Mouse (Mus musculus) adrenal gland, postnatal 0 days (tissue): Measurements from ENCODE around the gene Sncg. TPM values are rescaled to one million over a fixed set of nuclear protein-coding genes. Genes with fewer than 3 reads are reported as not detected.

Source experiments
- polyA plus RNA-seq: library from polyadenylated mRNA; unstranded; fragments of >200 nt; fragmentation: Nextera tagmentation; extraction: Ambion mirVana; gene quantifications from 2 replicates; pipeline ENCODE4 v1.2.1, GENCODE M21; 2015

Sncg gene
- polyA plus RNA-seq: 34.9 and 180 TPM in 2 replicates

DNA sequence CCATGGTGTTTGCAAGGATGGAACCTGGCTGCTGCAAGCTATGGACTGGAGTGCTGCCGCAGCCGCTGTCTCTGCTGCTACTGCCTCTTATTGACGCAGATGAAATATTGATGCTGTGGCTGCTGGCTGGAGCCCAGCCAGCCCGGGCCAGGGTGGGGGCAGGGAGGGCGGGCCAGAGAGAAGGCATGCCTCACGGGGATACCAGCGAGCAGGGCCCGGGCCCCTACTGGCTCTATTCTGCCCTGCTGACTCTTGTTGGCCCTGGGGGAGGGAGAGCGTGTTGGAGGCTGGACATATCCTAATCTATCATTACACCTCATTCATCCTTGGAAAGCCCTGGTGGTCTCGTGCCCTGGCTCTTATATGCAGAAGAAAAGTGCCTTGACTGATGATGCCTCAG is at the start of gene Sncg:
Gene Sncg (minus strand): TSS at position 213 of the 400 bp plus-strand sequence.

DNA sequence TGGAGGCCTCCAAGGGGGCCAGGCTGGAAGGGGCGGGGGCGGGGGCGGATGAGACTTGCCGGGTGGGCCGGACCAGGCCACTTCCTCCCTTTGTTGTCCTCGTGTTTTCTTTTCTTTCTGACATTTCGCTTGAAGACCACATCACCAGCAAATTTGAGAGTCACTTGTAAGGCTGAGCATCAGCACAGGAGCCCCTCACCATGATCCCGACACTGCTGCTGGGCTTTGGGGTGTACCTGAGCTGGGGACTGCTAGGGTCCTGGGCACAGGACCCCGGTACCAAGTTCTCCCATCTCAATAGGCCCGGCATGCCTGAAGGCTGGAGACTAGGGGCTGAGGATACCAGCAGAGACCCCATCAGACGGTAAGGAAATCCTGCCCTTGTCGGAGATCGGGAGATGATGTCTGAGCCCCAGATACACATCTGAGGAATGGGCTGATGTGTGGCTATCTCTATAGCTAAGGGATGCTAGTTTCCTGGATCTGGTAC is 871 bp upstream of the Sncg start, which contains the start of gene Mmrn2:
Gene Mmrn2 (plus strand): TSS at position 51 of the 490 bp plus-strand sequence.

DNA sequence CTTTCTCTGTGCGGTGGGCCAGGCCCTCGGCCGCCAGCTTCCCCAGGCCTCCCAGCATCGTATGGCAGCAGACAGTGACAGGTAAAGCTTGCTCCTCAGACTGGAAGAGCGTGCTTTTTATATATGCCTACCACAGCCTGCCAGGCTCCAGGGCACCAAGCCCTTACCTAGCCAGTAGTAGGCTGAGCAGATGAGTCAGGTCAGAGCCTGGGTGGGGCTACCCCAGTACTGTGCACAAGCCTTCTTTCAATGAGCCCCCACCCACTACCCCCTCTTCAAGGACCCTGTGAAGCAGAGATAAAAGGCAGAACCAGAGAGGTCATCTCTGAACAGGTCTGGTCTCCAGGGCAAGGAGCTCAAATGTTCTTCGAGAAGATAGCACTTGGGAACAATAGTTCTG is 19.3 kb downstream of the Sncg start, which contains the start of gene Fam25c:
Gene Fam25c (minus strand): TSS at position 133 of the 400 bp plus-strand sequence.

Other genes with a start within 250 kb of the Sncg start
- gene Npy4r, start 222.3 kb downstream of the Sncg start, polyA plus RNA-seq: 0.11 TPM in 1 of 2 replicates, not detected in the other
- gene Gprin2, start 173.1 kb downstream of the Sncg start, polyA plus RNA-seq: 0.50 and 0.87 TPM in 2 replicates
- gene Syt15, start 155.2 kb downstream of the Sncg start, polyA plus RNA-seq: 0.43 and 0.69 TPM in 2 replicates
- 8.2 and 9.6 TPM in 2 replicates for gene Shld2, start 64.3 kb downstream of the Sncg start, polyA plus RNA-seq
- 67.2 and 81.3 TPM in 2 replicates for gene Glud1, start 64.1 kb downstream of the Sncg start, polyA plus RNA-seq
- 0.52 and 2.2 TPM in 2 replicates for gene Fam25c, start 19.4 kb downstream of the Sncg start, polyA plus RNA-seq
- gene Mmrn2, start 676 bp upstream of the Sncg start, polyA plus RNA-seq: 5.7 and 13.2 TPM in 2 replicates
- gene Bmpr1a, start 128.6 kb upstream of the Sncg start, polyA plus RNA-seq: 29.6 and 30.3 TPM in 2 replicates
- not detected in 2 replicates for gene 9230112D13Rik, start 148.0 kb upstream of the Sncg start, polyA plus RNA-seq
- 1.3 and 4.4 TPM in 2 replicates for gene Ldb3, start 213.9 kb upstream of the Sncg start, polyA plus RNA-seq
- 0.14 TPM in 1 of 2 replicates, not detected in the other for gene Opn4, start 225.4 kb upstream of the Sncg start, polyA plus RNA-seq